Mouse (Mus musculus): ENCODE measurements around the gene Ank.

GRCm38 (mm10) chr15:27549071-27549470 is 82.6 kb downstream of the Ank start:
- TF ChIP-seq POLR2A (IDR thresholded peaks at IDR 0.05; ENCODE audit: extremely low read depth, insufficient read depth, low read length), result no peak
- no peak for TF ChIP-seq CTCF (IDR thresholded peaks at IDR 0.05; ENCODE audit: extremely low read depth, insufficient read depth, low read length)

Measured in cortical plate, adult 2 months (tissue).